Mouse (Mus musculus): ENCODE results near the gene Aldh3b1. TPM values are rescaled to one million over a fixed set of nuclear protein-coding genes. Genes with fewer than 3 reads are reported as not detected.
"Not testable (repeated sequence)": the region's sequence is repeated elsewhere in the genome, so short reads cannot be mapped to it uniquely, and the experiment has no call there.

Gene Aldh3b1
- 1.2 and 1.4 TPM in 2 replicates for polyA plus RNA-seq (2015; fragmentation: Nextera tagmentation; extraction: Ambion mirVana)

DNA sequence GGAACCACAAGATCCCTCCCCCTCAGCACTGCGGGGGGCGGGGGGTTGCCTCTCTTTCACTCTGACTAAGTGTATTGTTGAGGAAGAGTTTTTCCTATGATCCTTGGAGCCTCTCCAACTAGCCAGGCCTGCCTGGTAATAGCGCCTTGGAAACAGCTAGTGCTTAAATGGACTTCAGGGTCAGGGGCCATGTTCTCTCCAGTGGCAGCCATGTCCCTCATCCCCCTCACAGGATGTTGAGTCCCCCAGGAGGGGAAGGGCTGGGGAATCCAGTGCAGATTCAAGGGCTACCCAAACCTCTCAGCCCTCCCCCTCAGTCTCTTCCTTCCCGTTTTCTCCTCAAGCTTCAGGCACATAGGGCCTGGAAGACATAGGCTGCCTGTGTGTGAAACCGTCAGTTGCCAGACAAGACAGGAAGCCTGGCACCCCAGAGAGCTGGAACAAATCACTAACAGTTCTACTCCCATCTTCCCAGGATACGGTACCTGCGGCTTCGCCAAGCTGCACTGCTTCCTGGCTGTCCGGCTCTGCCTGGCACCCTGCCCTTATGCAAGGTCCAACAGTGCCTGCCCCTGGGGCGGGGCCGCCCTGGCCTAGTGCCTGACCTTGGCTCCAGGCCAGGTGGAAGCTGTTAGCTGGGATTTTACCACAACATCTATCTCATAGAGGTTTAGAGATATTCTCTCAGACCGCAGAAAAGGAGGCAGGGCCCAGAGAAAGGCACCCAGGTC, at the start of gene Aldh3b1:
Gene Aldh3b1 (minus strand): TSS at position 598 of the 731 bp plus-strand sequence.
- H3K4me1 ChIP-seq (replicated peaks; ENCODE audit: control insufficient read depth, insufficient read depth, low read length), result peaks cover 16% of the 10 kb centered on the region
- H3K27me3 ChIP-seq (replicated peaks; ENCODE audit: control insufficient read depth, insufficient read depth, low read length), result no peaks in the 10 kb centered on the region; the same call in 1 of the 2 replicates
- H3K27ac ChIP-seq (ENCODE audit: low read length), result peak within 1 kb of the TSS; percentile 49; the same call in 1 of the 2 replicates
- H3K4me3 ChIP-seq (replicated peaks; ENCODE audit: low read length), result no peak within 1 kb of the TSS
- H3K9me3 ChIP-seq (ENCODE audit: control insufficient read depth, low read length), result no peaks in the 10 kb centered on the region
- no peaks in the 10 kb centered on the region for H3K36me3 ChIP-seq (ENCODE audit: control insufficient read depth, insufficient read depth)
- whole genome bisulfite sequencing, result 49% methylated on average over 12 of the region's 12 CpGs
- no peak within 1 kb of the TSS for H3K4me2 ChIP-seq (ENCODE audit: low read length)
- no peak within 1 kb of the TSS; the same call in 1 of the 2 replicates for H3K9ac ChIP-seq (replicated peaks; ENCODE audit: low read depth, low read length)
- ATAC-seq, result peak; percentile 49

DNA sequence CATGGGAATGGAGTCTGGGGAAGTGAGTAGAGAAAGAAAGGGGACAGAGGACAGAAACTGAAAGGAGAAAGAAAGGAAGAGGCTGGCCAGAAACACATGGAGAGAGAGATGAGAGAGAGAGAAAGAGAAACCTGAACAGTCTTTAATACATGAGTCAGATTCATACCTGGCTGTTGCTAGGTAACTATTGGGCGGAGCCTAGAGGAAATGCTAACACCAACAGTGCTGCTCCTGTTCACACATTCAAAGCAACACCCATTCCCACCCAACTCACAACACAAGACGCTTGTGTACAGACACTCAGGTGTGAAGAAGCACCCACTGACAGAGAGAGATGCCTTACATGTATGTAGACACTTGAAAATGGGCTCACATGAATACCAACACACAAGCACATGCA, 46.3 kb upstream of the Aldh3b1 start:
- H3K9ac ChIP-seq (replicated peaks; ENCODE audit: low read depth, low read length), result no peak overlapping the region
- no peaks in the 10 kb centered on the region for H3K36me3 ChIP-seq (ENCODE audit: control insufficient read depth, insufficient read depth)
- WGBS, result 74% methylated on average over 2 of the region's 2 CpGs
- H3K27ac ChIP-seq (ENCODE audit: low read length), result no peak overlapping the region
- H3K4me1 ChIP-seq (replicated peaks; ENCODE audit: control insufficient read depth, insufficient read depth, low read length), result no peaks in the 10 kb centered on the region
- no peak for ATAC-seq
- no peaks in the 10 kb centered on the region for H3K9me3 ChIP-seq (ENCODE audit: control insufficient read depth, low read length)
- H3K27me3 ChIP-seq (replicated peaks; ENCODE audit: control insufficient read depth, insufficient read depth, low read length), result no peaks in the 10 kb centered on the region
- H3K4me3 ChIP-seq (replicated peaks; ENCODE audit: low read length), result no peak overlapping the region
- no peak overlapping the region for H3K4me2 ChIP-seq (ENCODE audit: low read length)

DNA sequence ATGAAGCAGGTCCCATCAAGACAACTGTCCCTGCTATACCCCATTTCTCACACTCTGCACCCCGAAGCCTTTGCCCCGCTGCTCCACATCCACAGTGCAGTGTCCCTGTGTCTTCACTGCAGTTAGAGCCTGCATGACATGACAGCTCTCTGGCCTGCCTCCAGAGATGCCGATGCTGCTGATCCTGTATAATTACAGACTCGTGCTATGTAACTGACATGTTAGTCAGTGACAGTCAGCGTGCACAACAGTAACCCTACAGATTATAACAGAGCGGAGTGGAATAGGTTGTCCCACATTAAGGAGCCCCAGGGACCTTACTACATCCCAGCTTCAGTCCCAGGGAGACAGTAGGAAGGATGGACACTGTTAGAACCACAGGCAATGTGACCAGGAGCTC, 45.0 kb upstream of the Aldh3b1 start:
- not testable (repeated sequence) for H3K27ac ChIP-seq (ENCODE audit: low read length); H3K27me3 ChIP-seq (replicated peaks; ENCODE audit: control insufficient read depth, insufficient read depth, low read length); H3K4me1 ChIP-seq (replicated peaks; ENCODE audit: control insufficient read depth, insufficient read depth, low read length); H3K36me3 ChIP-seq (ENCODE audit: control insufficient read depth, insufficient read depth); H3K9me3 ChIP-seq (ENCODE audit: control insufficient read depth, low read length); H3K4me3 ChIP-seq (replicated peaks; ENCODE audit: low read length); H3K4me2 ChIP-seq (ENCODE audit: low read length); H3K9ac ChIP-seq (replicated peaks; ENCODE audit: low read depth, low read length)
- peak; percentile 68 for ATAC-seq
- WGBS, result 53% methylated on average over 6 of the region's 6 CpGs

DNA sequence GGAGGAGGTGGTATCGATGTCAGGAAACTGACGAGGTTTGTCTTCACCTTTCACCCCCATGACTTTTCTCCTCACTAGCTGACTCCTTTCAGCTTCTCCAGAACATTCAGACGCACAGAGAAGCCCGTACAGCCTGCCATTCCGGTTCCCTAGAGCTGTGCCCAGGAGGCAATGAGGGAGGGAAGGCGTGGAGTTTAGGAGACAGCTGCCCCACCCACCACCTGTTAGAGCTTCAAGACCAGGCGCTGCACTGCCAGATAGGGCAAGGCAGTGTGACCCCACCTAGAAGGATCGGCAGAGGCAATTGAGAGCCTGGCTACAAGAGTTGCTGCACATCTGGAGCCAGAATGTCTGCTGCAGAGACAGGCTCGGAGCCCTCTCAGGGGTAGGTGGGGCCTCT, 42.6 kb upstream of the Aldh3b1 start, which contains the start of gene Aldh3b2:
Gene Aldh3b2 (plus strand): TSS at position 100 of the 400 bp plus-strand sequence.
- ATAC-seq, result no peak
- no peak within 1 kb of the TSS for H3K4me3 ChIP-seq (replicated peaks; ENCODE audit: low read length)
- H3K9me3 ChIP-seq (ENCODE audit: control insufficient read depth, low read length), result no peaks in the 10 kb centered on the region
- no peaks in the 10 kb centered on the region for H3K4me1 ChIP-seq (replicated peaks; ENCODE audit: control insufficient read depth, insufficient read depth, low read length)
- no peak within 1 kb of the TSS for H3K4me2 ChIP-seq (ENCODE audit: low read length)
- no peak within 1 kb of the TSS for H3K9ac ChIP-seq (replicated peaks; ENCODE audit: low read depth, low read length)
- no peak within 1 kb of the TSS for H3K27ac ChIP-seq (ENCODE audit: low read length)
- 60% methylated on average over 9 of the region's 9 CpGs for WGBS
- no peaks in the 10 kb centered on the region for H3K36me3 ChIP-seq (ENCODE audit: control insufficient read depth, insufficient read depth)
- H3K27me3 ChIP-seq (replicated peaks; ENCODE audit: control insufficient read depth, insufficient read depth, low read length), result no peaks in the 10 kb centered on the region

DNA sequence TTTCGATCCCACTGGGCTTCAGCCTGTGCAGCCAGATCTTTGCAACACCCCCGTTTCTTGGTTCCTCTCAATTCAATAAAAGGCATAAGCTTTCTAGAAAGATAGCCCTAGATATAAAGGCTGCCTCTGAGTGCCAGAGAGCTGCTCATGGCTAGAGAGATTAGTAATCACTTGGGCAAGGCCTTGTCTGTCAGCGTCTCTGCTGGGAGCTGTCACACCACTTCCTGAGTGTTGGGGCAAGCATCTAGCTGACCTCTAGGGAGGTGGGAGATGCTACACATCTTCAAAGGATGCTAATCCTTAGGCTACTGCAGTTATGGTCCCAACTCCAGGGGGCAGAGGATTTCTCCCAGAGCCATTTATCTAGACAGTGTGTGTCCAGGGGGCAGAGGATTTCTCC, 37.6 kb upstream of the Aldh3b1 start:
- Histone ChIP-seq H3K9me3 (ENCODE audit: control insufficient read depth, low read length) (no peaks in the 10 kb centered on the region), H3K4me3 (replicated peaks; ENCODE audit: low read length) (no peak overlapping the region), H3K27me3 (replicated peaks; ENCODE audit: control insufficient read depth, insufficient read depth, low read length) (no peaks in the 10 kb centered on the region), H3K4me1 (replicated peaks; ENCODE audit: control insufficient read depth, insufficient read depth, low read length) (no peaks in the 10 kb centered on the region), H3K36me3 (ENCODE audit: control insufficient read depth, insufficient read depth) (no peaks in the 10 kb centered on the region), H3K27ac (ENCODE audit: low read length) (no peak overlapping the region), H3K4me2 (ENCODE audit: low read length) (no peak overlapping the region), H3K9ac (replicated peaks; ENCODE audit: low read depth, low read length) (no peak overlapping the region)
- WGBS, result 69% methylated on average over 3 of the region's 3 CpGs
- ATAC-seq, result no peak

DNA sequence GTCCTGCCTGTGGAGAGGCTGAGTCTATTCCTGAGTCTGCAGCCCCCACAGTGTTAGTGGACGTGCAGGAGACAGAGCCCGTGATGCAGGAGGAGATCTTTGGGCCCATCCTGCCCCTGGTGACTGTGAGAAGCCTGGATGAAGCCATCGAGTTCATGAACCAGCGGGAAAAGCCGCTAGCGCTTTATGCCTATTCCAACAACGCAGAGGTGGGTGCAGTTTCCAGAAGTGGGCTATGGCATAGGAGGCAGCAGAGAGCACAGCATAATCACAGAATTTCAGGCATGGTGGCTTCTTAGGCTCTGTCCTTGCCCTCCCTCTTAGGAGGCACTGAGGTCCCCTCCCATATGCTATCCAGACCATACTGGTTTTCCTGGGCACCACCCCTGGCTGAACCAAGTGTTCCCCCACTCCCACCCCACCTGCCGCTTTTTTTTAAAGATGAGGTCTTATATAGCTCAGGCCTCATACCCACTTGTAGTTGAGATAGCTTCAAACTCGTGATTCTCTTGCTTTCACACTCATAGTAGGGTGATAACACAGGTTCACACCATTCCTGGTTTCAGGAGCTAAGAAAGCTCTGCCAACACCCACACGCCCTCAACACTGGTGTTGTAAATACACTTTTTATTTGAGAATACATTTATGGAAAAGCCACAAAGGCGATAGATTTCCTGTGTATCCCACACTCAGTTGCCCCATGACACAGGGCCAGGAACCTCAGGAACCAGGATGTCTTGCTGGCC, 36.9 kb upstream of the Aldh3b1 start:
- Histone ChIP-seq H3K4me3 (replicated peaks; ENCODE audit: low read length) (no peak overlapping the region), H3K27ac (ENCODE audit: low read length) (no peak overlapping the region), H3K9me3 (ENCODE audit: control insufficient read depth, low read length) (no peaks in the 10 kb centered on the region), H3K4me2 (ENCODE audit: low read length) (no peak overlapping the region), H3K4me1 (replicated peaks; ENCODE audit: control insufficient read depth, insufficient read depth, low read length) (no peaks in the 10 kb centered on the region), H3K9ac (replicated peaks; ENCODE audit: low read depth, low read length) (no peak overlapping the region), H3K27me3 (replicated peaks; ENCODE audit: control insufficient read depth, insufficient read depth, low read length) (no peaks in the 10 kb centered on the region), H3K36me3 (ENCODE audit: control insufficient read depth, insufficient read depth) (no peaks in the 10 kb centered on the region)
- ATAC-seq, result no peak
- 63% methylated on average over 11 of the region's 11 CpGs for WGBS

DNA sequence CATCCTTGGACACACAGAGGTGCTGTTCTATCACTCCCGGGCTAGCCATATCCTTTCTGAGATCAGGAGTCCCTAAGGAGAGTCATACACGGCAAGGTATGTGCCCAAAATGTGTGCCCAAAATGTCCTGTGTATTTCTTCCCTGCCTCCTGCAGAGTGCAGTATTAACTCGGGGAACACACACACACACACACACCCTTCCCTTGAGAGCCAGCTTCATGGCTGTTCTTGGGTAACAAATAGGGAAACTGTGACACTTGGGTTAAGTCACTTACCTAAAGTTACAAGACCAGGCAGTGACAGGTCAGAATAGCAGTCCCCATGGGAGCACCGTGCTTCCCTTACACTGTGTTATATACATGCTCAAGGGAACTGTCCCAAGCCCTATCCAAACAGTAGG, 34.4 kb upstream of the Aldh3b1 start:
- no peaks in the 10 kb centered on the region for H3K4me1 ChIP-seq (replicated peaks; ENCODE audit: control insufficient read depth, insufficient read depth, low read length)
- no peak overlapping the region for H3K9ac ChIP-seq (replicated peaks; ENCODE audit: low read depth, low read length)
- WGBS, result 76% methylated on average over 4 of the region's 4 CpGs
- no peaks in the 10 kb centered on the region for H3K36me3 ChIP-seq (ENCODE audit: control insufficient read depth, insufficient read depth)
- H3K4me3 ChIP-seq (replicated peaks; ENCODE audit: low read length), result no peak overlapping the region
- no peak for ATAC-seq
- no peak overlapping the region for H3K27ac ChIP-seq (ENCODE audit: low read length)
- no peak overlapping the region for H3K4me2 ChIP-seq (ENCODE audit: low read length)
- no peaks in the 10 kb centered on the region for H3K9me3 ChIP-seq (ENCODE audit: control insufficient read depth, low read length)
- H3K27me3 ChIP-seq (replicated peaks; ENCODE audit: control insufficient read depth, insufficient read depth, low read length), result no peaks in the 10 kb centered on the region

DNA sequence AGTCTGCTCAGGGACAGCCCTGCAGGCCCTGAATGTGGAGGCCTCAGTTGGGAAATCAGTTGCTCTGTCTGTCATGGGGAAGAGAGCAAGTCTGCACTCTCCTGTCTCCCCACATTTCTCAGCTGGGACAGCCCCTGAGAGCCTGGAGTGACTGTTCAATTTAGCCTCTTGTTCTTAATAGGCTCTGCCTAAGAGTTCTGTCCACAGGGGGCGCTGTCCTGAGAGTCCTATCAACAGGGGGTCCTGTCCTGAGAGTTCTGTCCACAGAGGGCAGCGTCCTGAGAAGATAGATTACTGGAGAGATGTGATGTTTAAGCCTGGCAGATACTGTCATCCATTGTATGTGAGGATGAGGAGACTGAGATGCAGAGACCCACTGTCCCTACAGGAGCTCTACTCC, 32.9 kb upstream of the Aldh3b1 start:
- Histone ChIP-seq H3K4me2 (ENCODE audit: low read length) (no peak overlapping the region), H3K9ac (replicated peaks; ENCODE audit: low read depth, low read length) (no peak overlapping the region), H3K4me1 (replicated peaks; ENCODE audit: control insufficient read depth, insufficient read depth, low read length) (no peaks in the 10 kb centered on the region), H3K9me3 (ENCODE audit: control insufficient read depth, low read length) (no peaks in the 10 kb centered on the region), H3K36me3 (ENCODE audit: control insufficient read depth, insufficient read depth) (no peaks in the 10 kb centered on the region), H3K4me3 (replicated peaks; ENCODE audit: low read length) (no peak overlapping the region), H3K27me3 (replicated peaks; ENCODE audit: control insufficient read depth, insufficient read depth, low read length) (no peaks in the 10 kb centered on the region), H3K27ac (ENCODE audit: low read length) (no peak overlapping the region)
- 13% methylated on average over 2 of the region's 2 CpGs for WGBS
- no peak for ATAC-seq

DNA sequence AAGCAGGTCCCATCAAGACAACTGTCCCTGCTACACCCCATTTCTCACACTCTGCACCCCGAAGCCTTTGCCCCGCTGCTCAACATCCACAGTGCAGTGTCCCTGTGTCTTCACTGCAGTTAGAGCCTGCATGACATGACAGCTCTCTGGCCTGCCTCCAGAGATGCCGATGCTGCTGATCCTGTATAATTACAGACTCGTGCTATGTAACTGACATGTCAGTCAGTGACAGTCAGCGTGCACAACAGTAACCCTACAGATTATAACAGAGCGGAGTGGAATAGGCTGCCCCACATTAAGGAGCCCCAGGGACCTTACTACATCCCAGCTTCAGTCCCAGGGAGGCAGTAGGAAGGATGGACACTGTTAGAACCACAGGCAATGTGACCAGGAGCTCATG, 32.2 kb upstream of the Aldh3b1 start:
- H3K4me1 ChIP-seq (replicated peaks; ENCODE audit: control insufficient read depth, insufficient read depth, low read length); H3K4me3 ChIP-seq (replicated peaks; ENCODE audit: low read length); H3K9ac ChIP-seq (replicated peaks; ENCODE audit: low read depth, low read length); H3K27me3 ChIP-seq (replicated peaks; ENCODE audit: control insufficient read depth, insufficient read depth, low read length); H3K36me3 ChIP-seq (ENCODE audit: control insufficient read depth, insufficient read depth); H3K4me2 ChIP-seq (ENCODE audit: low read length); H3K9me3 ChIP-seq (ENCODE audit: control insufficient read depth, low read length); H3K27ac ChIP-seq (ENCODE audit: low read length): not testable (repeated sequence)
- 51% methylated on average over 6 of the region's 6 CpGs for WGBS
- ATAC-seq, result peak; percentile 77

Data from forebrain, embryonic 16.5 days (tissue).